Mouse (Mus musculus) lung, postnatal 4 days (tissue): ENCODE measurements at regions not wholly inside any gene's neighbourhood (a gene's known extent, or its start where the extent isn't known, plus 50 kb on each side); places are given as distances from the start of the nearest gene placed in this dataset.
A peak's percentile ranks its signal among the peaks of the same experiment; 100 is the strongest.

Source experiments
- DNase-seq, 2 experiments: peaks; one replicate each; pipeline ENCODE4 v3.0.0; 2021

DNA sequence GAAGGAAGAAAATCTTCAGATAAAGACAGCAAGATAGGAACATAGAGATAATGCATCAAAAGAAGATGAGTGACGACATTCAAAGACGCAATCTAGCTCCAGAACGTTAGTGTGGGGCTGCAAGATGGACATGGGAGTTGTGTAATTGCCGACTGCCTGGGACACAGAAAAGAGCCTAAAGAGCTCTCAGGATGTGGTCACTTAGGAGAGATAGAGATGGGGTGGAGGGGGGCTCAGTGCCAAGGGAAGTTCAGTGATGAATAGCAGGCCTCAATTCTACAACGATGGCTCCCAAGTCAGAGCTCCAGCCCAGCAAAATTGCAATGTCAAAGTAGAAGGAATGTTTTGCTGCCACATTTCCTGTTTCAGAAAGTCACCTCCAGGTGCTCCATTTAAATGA is 545.3 kb downstream of the Nfib start:
- no peak for DNase-seq

DNA sequence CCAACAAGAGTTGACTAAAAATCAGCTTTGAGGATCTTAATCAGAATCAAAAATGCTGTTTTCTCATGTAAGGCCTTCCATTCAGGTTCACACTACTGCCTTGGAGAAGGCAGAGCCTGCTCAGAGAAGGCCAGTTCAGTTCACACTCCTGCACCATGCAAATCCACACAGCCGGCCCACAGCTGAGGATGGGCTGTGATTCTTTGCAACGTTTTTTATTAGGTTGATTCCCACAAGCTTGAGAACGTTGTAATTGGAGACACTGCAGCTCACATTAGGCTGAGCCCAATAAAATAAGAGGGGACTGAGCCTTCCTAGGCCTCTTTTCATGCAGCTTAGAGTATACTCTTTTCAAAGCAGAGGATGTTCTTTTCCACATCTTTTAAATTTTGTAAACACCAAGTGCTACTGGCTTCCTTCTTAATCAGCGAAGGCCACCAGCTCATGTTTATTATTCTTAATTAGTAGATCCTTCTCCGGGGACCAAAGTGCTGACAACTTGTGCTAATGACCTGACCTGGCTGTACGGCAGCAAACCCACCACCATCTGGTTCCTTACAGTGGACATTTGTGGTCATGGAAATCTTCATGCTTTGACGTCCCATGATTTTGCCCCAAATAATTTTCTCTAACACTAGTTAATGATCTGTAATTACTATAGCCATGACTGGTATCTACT is 549.8 kb downstream of the Nfib start:
- DNase-seq: no peak

DNA sequence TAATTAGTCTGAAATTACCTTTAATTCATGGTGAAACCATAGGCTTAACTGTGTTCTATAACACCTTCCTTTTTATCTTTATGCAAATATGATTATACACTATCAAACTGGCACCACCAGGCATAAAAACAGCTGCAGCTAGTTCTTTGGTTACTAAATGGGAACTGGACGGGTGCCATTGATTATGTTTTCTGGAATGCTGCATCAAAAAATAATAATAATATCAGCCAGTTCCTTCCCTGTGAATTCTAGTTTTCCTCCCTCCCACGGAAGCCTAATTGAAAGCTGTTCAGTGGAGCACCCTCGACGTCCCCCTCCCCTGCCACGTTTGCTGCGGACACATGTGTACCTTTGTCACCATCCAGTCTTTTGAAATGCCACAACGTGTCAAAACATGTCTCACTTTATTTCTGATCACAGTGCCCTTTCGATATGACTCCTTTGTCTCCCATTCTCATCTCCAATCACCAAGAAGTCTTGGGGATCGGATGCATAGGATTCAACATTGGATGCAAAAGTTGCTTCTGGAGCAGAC is 551.5 kb downstream of the Nfib start:
- DNase-seq: no peak

DNA sequence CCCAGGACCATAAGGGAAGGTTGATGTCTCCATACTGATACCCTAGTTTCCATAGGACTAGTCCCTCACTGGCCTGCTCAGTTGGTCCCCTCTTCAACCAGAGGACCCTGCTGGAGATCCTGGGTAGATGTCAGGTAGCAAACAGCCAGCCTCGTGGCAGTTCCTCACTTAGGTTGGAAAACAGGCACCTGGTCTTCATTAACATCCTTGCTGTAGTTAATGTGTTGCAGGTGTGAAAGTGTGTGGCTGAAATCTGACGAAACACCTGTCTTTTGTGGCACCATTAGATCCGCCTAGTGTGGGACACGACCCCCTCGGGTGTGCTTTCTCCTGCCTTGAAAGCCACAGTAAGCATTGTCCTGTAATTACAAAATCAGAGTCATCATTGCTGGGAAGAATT is 551.9 kb downstream of the Nfib start:
- no peak for DNase-seq

DNA sequence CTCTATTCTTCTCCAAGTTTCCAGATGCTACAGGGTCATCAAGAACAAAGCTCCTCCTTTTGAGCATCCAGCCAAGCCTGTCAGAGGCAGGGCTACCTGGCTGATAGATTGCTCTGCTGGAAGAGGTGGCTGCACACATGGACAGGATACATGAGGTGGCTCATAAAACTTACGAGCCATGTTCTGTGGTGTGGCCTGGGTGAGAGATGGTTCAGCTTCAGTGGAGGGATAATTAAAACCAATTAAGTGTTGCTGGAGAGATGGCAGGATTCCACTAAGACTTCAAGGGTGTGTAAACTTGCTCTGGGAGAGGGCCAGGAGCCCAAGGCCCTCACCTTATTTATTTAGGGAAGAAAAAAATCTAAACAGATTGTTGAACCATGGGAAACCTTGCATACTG is 555.6 kb downstream of the Nfib start:
- DNase-seq: no peak

DNA sequence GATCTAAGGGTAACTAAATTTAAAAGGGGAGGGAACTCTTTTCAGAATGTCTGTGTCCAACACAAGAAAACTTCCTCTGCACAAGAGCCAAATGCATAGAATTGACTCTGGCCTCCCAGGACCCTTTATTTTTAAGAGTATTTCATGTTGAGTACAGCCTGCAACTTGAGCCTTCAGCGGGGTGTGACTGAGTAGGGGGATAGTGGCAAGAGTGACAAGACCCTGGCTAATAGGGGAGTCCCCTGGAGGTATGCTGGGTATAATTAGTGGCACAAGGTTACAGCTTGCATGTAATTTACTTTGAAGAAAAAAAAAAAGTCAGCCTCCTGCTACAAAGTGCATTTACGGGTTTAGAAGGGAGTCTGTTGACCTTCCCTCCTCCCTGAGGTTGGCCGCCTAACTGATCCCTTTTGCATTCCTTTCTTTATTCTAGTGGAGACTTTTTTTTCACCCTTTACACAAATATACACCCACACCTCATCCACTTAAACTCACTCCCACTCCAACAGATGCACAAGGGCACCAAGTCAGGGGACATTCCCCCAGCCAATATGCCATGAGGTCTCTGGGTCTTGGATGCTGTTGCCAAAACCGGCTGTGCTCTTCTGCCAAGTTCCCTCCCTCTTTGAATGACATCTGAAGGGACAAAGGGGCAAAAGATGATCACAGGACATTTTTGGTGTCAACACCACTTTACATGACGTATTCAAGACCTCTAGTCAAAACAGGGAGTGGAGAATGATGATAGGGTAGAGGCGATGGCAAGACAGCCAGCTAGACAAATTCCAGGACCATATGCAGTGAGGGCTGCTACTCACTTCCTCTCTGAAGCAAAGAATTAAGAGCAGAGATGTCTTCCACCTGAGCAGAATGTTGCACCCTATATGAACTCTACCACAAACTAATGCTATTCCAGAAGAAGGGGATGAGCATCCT is 557.2 kb downstream of the Nfib start:
- DNase-seq: peak in 1 of 2 experiments; percentile 31

DNA sequence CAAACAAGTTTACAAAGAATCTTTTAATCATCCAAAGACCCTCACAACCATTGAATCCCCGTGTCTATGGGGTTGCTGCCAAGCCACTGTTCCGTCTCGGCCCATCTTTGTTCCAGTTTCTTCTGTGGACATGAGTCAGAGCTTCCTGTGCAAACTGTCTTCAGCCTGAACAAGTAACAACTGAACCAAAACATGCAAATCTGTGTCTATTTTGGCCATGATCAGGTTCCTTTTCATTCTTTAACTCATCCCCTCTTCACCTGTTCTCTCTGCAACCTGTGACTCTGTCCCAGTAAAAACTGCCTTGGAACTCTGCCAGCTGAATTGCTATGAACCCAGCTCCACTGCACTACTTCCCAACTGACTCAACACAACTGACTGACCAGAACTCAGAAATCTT is 563.2 kb downstream of the Nfib start:
- DNase-seq: no peak

DNA sequence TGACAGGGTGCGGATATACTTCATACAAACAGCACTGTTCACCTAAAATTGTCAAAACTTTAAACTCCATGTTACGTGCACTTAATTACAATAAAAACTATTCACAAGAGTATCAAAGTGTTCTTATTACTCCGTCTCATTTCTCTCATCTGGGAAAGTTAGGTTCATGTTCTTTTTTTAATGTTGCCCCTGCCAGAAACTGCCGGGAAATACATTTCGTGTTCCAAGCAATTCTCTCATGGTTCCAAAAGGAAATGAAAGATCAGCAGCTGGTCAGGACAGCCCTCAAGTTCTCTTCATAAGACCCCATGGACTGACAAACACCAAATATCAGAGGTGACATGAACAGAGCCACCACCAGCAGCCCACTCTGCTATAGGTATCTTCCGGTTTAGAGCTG is 565.7 kb downstream of the Nfib start:
- no peak for DNase-seq

DNA sequence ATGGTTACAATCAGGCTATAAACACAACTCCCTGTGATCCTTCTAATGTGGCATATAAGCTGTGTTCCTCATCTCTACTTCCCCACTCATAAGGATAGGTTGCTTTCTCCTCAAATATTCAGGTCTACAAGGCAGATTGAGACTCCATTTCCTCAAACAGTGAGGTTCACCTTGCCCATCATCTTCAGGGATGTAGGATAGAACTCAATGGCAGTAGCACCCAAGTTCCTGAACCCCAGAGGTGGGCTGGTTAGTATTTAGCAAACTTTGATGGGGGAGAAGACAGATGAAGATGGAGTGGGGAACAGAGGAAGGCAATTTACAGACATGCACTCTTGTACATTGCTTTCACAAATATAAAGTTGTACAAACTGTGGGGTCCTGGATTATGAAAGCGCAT is 566.5 kb downstream of the Nfib start:
- DNase-seq: no peak

DNA sequence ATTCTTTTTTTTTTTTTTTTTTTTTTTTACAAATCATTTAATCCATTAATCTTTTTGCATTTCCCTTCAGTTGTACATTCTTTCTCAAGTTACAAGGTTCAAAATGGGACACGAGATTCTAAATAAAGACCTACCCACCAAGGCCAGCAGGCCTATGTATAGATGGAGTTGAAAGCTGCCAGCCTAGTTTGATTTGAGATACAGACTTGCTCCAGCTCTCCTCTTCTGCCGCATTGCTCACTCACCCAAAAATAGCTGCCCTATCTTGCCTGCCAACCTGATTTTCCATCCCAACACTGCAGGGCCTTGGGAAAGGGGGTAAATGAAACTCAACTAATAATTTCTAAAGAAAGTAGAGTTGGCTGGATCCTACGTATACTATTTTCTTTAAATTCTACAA is 572.7 kb downstream of the Nfib start:
- no peak for DNase-seq

DNA sequence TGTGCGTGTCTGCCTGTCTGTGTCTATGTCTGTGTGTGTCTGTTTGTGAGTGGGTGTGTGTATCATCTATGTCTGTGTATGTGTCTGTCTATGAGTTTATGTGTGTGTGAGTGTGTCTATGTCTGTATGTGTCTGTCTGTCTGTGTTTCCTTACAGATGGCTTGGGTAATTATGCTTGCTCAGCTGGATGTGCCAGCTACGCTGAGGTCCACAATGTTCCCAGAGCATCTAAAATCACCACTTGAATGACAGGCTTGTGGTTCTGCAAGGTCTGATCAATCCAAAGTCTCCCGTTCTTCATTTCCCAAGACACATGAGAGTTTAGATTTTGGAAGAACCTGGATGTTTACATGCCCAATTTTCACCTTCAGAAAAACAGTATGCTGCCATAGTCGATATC is 573.2 kb downstream of the Nfib start:
- no peak for DNase-seq

DNA sequence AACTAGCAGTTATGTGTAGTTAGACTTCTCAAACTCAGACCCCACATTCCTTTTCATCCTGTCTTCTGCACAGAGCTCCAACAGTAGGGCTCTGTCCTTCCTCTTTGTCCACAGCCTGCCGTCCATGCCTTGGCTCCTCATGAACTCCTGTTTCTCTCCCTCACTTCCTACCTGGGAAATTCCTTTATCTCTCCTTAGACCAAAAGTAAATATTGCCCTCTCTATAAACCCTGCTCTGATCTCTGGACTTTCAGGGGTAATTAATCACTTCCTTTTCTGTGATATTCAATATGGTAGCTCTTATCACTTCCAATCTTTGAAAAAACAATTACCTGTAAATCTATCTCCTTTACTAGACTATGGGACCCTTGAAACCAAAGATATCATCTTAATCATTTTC is 576.1 kb downstream of the Nfib start:
- DNase-seq: no peak

DNA sequence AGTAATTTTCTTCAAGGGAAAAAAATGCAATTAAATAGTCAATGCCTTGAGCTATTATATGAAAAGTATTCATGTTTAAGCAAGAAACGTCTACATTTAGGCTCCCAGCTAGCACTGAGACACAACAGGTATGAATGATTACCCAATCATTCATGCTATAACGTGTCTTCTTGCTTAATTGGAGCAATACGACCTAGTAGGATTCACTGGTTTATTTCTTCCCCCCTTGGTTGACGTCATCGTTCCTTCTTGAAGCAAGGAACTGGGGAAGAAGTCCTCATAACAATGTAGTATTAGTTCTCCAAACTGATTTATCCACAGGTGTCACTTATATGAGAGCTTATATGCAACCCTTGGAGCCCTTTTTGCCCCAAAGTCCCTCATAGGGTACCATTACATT is 581.8 kb downstream of the Nfib start:
- no peak for DNase-seq

DNA sequence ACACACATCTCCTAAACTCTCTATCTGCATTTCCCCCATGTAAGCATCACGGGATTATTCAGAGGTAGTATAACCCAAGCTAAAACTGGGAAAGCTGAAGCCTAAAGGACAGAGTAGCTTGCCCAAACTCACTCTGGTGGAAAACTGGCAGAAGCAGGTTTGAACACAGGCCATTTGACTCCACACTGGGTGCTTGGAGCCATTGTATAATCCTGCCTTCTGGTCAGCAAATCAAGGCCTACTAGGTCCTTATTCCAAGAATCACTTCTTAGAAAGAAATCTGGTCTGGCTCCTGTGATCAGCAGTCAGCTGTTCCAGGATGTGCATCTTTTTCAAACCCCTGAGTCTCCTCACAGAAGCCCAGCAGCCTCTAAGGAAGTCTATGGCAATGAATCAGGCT is 582.4 kb downstream of the Nfib start:
- no peak for DNase-seq

DNA sequence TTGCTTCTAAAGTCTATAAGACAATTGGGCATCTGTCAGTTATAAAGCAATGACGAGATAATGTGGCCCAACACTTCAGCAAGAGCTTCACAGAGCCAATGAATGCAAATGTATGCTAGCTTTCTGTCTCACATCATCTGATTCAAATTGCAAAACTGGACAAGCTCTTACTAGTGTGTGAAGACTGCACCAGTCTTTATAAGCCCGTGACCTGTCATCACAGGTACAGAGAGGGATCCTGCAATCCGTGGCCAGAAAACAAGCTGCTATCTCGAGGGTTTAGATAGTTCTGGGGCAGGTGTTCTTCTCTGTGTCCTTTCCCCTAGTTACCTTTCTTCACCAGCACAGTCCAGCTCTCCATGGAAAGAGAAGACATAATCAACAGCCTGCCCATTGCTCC is 584.8 kb downstream of the Nfib start:
- no peak for DNase-seq

DNA sequence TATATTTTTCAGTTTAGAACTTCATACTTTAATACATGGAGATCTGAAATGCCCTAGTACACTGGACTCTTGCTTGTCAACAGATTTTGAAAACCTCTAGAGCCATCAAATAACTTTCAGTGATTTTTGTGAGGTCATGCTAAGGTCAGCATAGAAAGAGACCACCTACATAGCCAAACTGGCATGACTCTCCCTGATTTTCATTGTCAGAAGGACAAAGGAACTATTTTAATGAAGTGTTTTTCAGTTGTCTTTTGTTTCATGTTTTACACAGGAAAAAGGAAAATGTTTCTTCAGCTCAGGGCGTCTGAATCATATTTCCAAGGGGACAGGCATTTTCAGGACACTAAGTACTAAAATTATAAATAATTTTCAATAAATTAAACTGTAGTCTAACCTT is 585.2 kb downstream of the Nfib start:
- no peak for DNase-seq

DNA sequence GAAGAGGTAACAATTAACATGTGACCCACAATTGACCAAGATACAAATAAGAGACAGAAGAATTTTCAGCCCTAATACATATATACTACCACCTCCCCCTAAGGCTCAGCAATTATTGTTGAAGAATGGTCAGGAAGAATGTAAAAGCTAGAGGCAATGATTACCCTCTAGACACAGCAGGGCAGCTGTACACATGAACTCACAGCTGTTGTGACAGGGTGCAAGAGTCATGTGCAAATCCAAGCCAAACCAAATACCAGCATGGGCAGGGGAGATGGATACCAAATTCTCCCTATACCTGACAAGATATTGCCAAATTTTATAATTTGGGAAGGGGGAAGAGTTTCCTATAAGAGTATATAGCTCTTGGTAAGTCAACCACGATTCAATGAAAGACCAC is 603.7 kb downstream of the Nfib start:
- no peak for DNase-seq

DNA sequence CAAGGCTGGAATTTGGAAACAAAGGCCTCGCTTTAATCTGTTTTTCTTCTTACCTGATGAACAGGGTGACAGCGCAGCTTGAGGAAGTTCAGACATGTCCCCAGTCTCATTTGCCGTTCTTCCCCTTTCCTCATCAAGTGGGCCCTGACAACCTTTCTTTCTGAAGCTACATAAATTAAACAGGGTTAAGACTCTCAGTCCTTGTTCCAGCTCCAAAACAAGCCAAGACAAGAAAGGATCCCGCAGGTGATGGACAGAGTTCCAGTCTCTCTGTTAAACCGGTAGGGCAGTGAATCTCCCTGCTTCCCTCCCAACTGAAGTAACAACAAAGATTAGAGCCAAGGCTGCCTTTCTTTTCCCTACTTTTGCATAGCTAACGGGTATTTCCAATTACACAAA is 605.6 kb downstream of the Nfib start:
- DNase-seq: no peak

DNA sequence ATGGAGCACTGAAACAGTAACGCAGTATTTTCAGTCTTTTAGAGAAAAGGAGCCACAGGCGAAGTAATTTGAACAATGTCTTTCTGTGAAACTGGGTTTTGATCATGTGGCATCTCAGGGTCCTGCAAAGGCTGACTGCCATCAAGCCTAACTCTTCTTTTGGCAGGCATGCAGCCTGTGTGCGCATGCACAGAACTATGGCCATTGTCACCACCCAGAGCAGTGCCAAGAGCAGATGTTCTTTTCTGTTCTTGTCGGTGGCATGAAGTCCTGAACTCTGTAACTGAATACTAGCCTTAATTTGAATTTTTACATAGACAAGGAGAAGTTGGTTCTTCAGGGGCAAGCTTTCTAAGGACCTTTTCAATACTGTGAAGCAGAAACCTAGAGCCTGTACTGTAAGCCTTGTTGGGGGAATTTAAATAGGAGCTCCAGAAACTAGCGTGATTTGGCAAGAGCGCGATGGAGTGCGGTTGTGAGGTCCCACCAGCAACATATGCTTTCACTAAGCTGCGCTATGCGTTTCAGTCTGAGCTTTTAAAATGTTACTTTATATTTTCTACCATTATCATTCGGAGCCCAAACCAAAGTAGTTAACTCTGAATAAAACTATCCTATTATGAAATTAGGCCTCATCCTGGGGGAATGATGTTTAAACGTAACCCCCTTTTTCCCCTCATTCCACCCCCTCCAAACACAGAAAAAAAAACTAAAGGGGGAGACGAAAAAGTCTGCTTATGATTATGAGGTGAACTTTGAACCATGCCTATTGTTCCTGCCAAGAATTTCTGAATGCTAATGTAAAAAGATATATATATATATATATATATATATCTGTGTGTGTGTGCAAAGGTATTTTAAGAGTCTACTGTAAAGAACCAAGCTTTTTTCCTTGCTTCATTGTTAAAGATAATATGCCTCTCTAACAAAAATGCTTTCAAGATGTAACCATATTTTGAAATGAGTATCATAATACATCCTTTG is 606.3 kb downstream of the Nfib start:
- DNase-seq: no peak

DNA sequence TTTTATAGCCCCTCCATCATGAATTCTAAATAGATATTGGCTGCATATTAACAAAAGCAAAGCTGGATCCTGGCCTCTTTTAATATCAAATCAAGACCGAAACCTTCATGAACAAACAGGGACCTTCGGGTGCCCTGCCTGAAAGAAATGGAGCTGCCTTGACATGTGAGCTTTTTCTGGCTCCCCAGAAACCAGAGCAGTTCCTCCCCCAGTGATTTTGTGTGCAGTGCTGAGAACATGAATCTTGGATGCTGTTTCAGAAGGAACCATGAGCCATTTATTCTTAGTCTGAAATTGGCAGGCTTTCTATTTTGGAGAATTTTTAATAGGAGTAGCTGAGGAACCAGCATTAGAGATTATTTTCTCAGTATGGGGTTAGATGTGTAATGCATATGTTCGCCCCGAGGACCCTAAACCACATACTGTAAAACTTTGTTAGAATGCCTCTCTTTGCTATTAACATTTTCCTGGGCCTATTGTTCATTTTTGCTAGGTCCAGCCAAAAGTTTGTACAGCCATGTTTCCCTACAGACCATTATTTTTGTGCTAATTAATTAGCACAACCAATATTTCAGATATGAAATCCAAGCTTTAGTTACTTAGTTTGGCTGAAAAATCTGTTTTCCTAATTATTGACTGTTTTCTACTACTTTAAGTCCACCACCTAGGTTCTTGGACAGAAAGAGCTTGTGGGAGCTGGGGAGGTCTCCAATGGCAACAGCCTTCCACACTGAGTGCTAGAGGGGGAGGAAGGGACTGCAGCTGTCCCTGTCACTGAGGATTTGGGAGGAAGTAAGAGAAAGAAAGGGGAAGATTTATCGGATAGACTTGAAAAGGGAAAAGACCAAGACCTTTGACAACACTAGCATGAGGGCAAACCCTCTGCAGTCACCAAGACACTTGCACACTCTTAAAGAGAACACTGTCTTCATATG is 613.0 kb downstream of the Nfib start:
- no peak for DNase-seq

DNA sequence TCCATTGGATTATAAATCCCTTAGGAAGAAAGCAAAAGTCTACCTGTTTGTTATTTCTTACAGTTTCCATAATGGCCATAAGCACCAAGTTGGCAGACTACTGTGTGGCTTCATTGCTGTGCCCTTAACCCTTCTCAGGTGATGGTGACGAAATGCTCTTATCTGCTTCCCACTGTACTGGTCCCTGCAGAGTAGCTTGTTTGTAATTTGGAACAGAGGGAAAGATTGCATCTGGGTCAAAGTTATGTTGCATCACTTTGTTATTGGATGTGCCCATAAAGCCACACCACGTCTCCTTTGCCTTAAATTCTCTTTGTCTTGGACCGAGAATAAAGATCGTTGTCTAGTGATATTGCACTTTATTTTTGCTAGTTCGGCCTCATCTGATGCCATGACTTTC is 615.9 kb downstream of the Nfib start:
- DNase-seq: no peak

DNA sequence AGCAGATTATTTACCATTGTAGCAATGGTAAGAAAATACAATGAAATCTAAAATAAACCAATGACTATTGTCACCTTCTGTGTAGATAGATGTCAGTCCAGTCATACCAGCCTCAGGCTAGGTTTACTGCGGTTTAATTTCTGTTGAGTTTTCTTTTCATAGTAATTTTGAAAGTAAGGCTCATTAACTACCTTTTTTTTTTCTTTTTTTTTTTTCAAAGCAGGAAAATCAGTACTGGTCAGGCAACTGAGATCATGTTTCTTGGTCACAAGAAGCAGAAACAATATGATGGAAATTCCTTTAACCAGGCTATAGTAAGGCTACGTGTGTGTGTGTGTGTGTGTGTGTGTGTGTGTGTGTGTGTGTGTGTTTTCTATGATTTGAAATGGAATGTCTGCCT is 622.0 kb downstream of the Nfib start:
- no peak for DNase-seq
